Mouse (Mus musculus) embryonic facial prominence, embryonic 13.5 days (tissue): ENCODE measurements around the gene Cetn4. TPM values are rescaled to one million over a fixed set of nuclear protein-coding genes. Genes with fewer than 3 reads are reported as not detected.

Source experiments
- ATAC-seq: fragments of 200-750 bp; cut with Nextera tagmentation; 2 replicates; pipeline ENCODE4 v1.8.0; 2017; ENCODE audit warnings: low read depth; ENCODE audit not compliant: insufficient number of reproducible peaks, insufficient read depth, low FRiP score, low TSS enrichment
- H3K27ac ChIP-seq: fragments of 300-500 bp; sonication (generic); 2 replicates; pipeline ENCODE4 v1.5.1; 2015; ENCODE audit warnings: moderate library complexity, mild to moderate bottlenecking, inconsistent platforms
- H3K27me3 ChIP-seq: fragments of 300-500 bp; sonication (generic); 2 replicates; pipeline ENCODE4 v1.6.1; 2015; ENCODE audit warnings: mild to moderate bottlenecking, inconsistent platforms
- H3K36me3 ChIP-seq: fragments of 300-500 bp; sonication (generic); 2 replicates; pipeline ENCODE4 v1.6.1; 2015; ENCODE audit warnings: mild to moderate bottlenecking, inconsistent platforms
- H3K4me1 ChIP-seq: fragments of 300-500 bp; sonication (generic); 2 replicates; pipeline ENCODE4 v1.6.1; 2015; ENCODE audit warnings: inconsistent platforms
- H3K4me2 ChIP-seq: fragments of 300-500 bp; sonication (generic); 2 replicates; pipeline ENCODE4 v1.6.1; 2015; ENCODE audit warnings: moderate library complexity, mild to moderate bottlenecking, inconsistent platforms
- H3K4me3 ChIP-seq: fragments of 300-500 bp; sonication (generic); 2 replicates; pipeline ENCODE4 v1.5.1; 2015; ENCODE audit warnings: mild to moderate bottlenecking, inconsistent platforms
- H3K9ac ChIP-seq: fragments of 300-500 bp; sonication (generic); 2 replicates; pipeline ENCODE4 v1.6.1; 2015; ENCODE audit warnings: mild to moderate bottlenecking, inconsistent platforms
- H3K9me3 ChIP-seq: fragments of 300-500 bp; sonication (generic); 2 replicates; pipeline ENCODE4 v1.6.1; 2016; ENCODE audit warnings: inconsistent platforms
- WGBS: fragments of 180-500 bp; shearing (Covaris S2); methylation state at CpG from one replicate; pipeline ENCODE4 v1.1.7; 2015; ENCODE audit warnings: mixed read lengths; 5-methylcytosine and 5-hydroxymethylcytosine counted together
- polyA plus RNA-seq: library from polyadenylated mRNA; unstranded; fragments of >200 nt; fragmentation: Nextera tagmentation; extraction: Ambion mirVana; gene quantifications from 2 replicates; pipeline ENCODE4 v1.2.1, GENCODE M21; 2015

The Cetn4 gene
- polyA plus RNA-seq, 1 experiment from 2014 or later = 3.5 TPM

DNA sequence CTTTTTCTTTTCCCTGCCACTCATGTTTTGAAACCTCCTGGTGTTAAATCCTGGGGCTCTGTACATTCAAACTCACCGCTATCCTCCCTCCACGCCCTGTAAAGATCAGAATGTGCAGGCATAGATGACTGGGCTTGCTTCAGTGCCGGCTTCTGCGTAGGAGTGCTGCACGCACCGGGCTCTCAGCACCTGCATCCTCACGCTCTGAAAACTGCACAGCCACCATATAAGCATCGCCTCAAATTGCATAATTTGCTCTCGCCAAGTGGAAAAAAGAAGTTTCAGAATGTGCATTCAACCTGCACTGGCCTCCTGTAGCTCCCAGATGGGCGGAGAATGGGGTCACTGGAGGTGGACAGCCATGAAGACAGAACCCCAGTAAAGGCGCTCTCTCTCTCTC, 44.2 kb downstream of the Cetn4 start:
- ATAC-seq = no peak
- Histone ChIP-seq H3K4me1 (no peaks in the 10 kb centered on the region), H3K9me3 (no peaks in the 10 kb centered on the region), H3K4me2 (no peak overlapping the region), H3K27me3 (no peaks in the 10 kb centered on the region), H3K36me3 (no peaks in the 10 kb centered on the region), H3K9ac (no peak overlapping the region), H3K27ac (no peak overlapping the region), H3K4me3 (no peak overlapping the region)
- WGBS = 80% methylated on average over 11 of the region's 11 CpGs

- Histone ChIP-seq H3K27me3 (no peaks in the 10 kb centered on the region), H3K9me3 (no peaks in the 10 kb centered on the region), H3K4me1 (no peaks in the 10 kb centered on the region), H3K27ac (no peak overlapping the region), H3K4me3 (no peak overlapping the region), H3K4me2 (no peak overlapping the region), H3K9ac (no peak overlapping the region), H3K36me3 (no peaks in the 10 kb centered on the region)
- WGBS = 64% methylated on average over 10 of the region's 10 CpGs
- ATAC-seq = no peak
Measured at GRCm38 (mm10) chr3:37259331-37259999, 53.0 kb downstream of the Cetn4 start.

- Histone ChIP-seq H3K27ac (no peak overlapping the region), H3K9me3 (no peaks in the 10 kb centered on the region), H3K4me1 (no peaks in the 10 kb centered on the region), H3K36me3 (no peaks in the 10 kb centered on the region), H3K4me3 (no peak overlapping the region), H3K27me3 (no peaks in the 10 kb centered on the region), H3K4me2 (no peak overlapping the region), H3K9ac (no peak overlapping the region)
- ATAC-seq = no peak
- WGBS = 85% methylated on average over 15 of the region's 15 CpGs
Measured at GRCm38 (mm10) chr3:37257776-37258175, 54.7 kb downstream of the Cetn4 start.

Other genes with a start within 250 kb of the Cetn4 start
- gene Adad1, start 249.2 kb downstream of the Cetn4 start, polyA plus RNA-seq = 1.0 and 1.1 TPM in 2 replicates
- 0.41 and 0.69 TPM in 2 replicates for gene Il2, start 186.7 kb downstream of the Cetn4 start, polyA plus RNA-seq
- gene Il21, start 80.1 kb downstream of the Cetn4 start, polyA plus RNA-seq = not detected in 2 replicates
- 8.9 and 11.1 TPM in 2 replicates for gene Bbs12, start 154 bp downstream of the Cetn4 start, polyA plus RNA-seq
- gene Fgf2, start 35.6 kb upstream of the Cetn4 start, polyA plus RNA-seq = 4.7 and 4.8 TPM in 2 replicates
- gene Spata5, start 107.2 kb upstream of the Cetn4 start, polyA plus RNA-seq = 42.8 and 47.0 TPM in 2 replicates
- gene Nudt6, start 107.5 kb upstream of the Cetn4 start, polyA plus RNA-seq = 4.7 and 6.5 TPM in 2 replicates